Mouse (Mus musculus) adrenal gland, postnatal 14 days (tissue): Measurements from ENCODE around the gene Grb7. TPM values are rescaled to one million over a fixed set of nuclear protein-coding genes. Genes with fewer than 3 reads are reported as not detected.

Experiments
- DNase-seq: peaks from one replicate; pipeline ENCODE4 v3.0.0; 2021; ENCODE audit warnings: mixed read lengths
- long read RNA-seq, 2 experiments: library from polyadenylated mRNA; stranded (forward); transcript quantifications; one replicate each; pipeline ENCODE4 v2.0.0; 2021
- total RNA-seq: library from RNA; stranded (reverse); gene quantifications from 2 replicates; pipeline ENCODE4 v1.2.3, GENCODE M21; 2021

Grb7 gene
- total RNA-seq = 0.53 and 10.7 TPM in 2 replicates
- long read RNA-seq, experiment 1 = 0 reads
- long read RNA-seq, experiment 2, transcript Grb7-201 (15 exons, 2,397 nt) = major isoform, 5 of 6 reads
- long read RNA-seq, experiment 2, partial matches to known transcripts = 1 of 6 reads
- long read RNA-seq, experiment 2, other reads (novel, unspliced or antisense) = 0 of 6 reads

GRCm38 (mm10) chr11:98446213-98446561 lies at the start of gene Grb7:
Grb7 (plus strand) TSS chr11:98446394.
- DNase-seq = no peak

GRCm38 (mm10) chr11:98397946-98398345 lies 48.2 kb upstream of the Grb7 start:
- no peak for DNase-seq

- DNase-seq = peak; percentile 93
Observed at GRCm38 (mm10) chr11:98400161-98400726, 46.0 kb upstream of the Grb7 start, which contains the start of gene Pgap3. Pgap3 (minus strand) TSS chr11:98400490.

- no peak for DNase-seq
Observed at GRCm38 (mm10) chr11:98400816-98401215, 45.4 kb upstream of the Grb7 start.

- DNase-seq = no peak
Observed at GRCm38 (mm10) chr11:98406621-98407020, 39.6 kb upstream of the Grb7 start.

GRCm38 (mm10) chr11:98408872-98409271 lies 37.3 kb upstream of the Grb7 start:
- no peak for DNase-seq

GRCm38 (mm10) chr11:98409341-98409822 lies 36.8 kb upstream of the Grb7 start:
- no peak for DNase-seq

- peak; percentile 79 for DNase-seq
Observed at GRCm38 (mm10) chr11:98412273-98412796, 33.9 kb upstream of the Grb7 start, which contains the start of gene Erbb2. Erbb2 (plus strand) TSS chr11:98412470.

- DNase-seq = peak; percentile 37
Observed at GRCm38 (mm10) chr11:98412797-98413301, 33.3 kb upstream of the Grb7 start.

GRCm38 (mm10) chr11:98413731-98414130 lies 32.5 kb upstream of the Grb7 start:
- DNase-seq = no peak

GRCm38 (mm10) chr11:98414162-98414561 lies 32.0 kb upstream of the Grb7 start:
- no peak for DNase-seq

GRCm38 (mm10) chr11:98417074-98417473 lies 29.1 kb upstream of the Grb7 start:
- DNase-seq = no peak

- no peak for DNase-seq
Observed at GRCm38 (mm10) chr11:98418273-98418672, 27.9 kb upstream of the Grb7 start.

- no peak for DNase-seq
Observed at GRCm38 (mm10) chr11:98418939-98419547, 27.2 kb upstream of the Grb7 start.

GRCm38 (mm10) chr11:98426592-98426991 lies 19.6 kb upstream of the Grb7 start:
- no peak for DNase-seq

GRCm38 (mm10) chr11:98428436-98428835 lies 17.8 kb upstream of the Grb7 start:
- DNase-seq = no peak

GRCm38 (mm10) chr11:98431743-98432502 lies 14.3 kb upstream of the Grb7 start:
- no peak for DNase-seq

- DNase-seq = no peak
Observed at GRCm38 (mm10) chr11:98435723-98436122, 10.5 kb upstream of the Grb7 start.

GRCm38 (mm10) chr11:98437441-98437840 lies 8.8 kb upstream of the Grb7 start:
- DNase-seq = no peak

GRCm38 (mm10) chr11:98438331-98439158 lies 7.6 kb upstream of the Grb7 start, which contains the start of gene Mien1:
Mien1 (minus strand) TSS chr11:98438991.
- DNase-seq = peak; percentile 97

- DNase-seq = no peak
Observed at GRCm38 (mm10) chr11:98443688-98444087, 2.5 kb upstream of the Grb7 start.
